Mouse (Mus musculus): ENCODE measurements around the gene Zbtb43.

GRCm38 (mm10) chr2:33515431-33515830, 47.1 kb upstream of the Zbtb43 start:
- TF ChIP-seq POLR2A (IDR thresholded peaks at IDR 0.05; ENCODE audit: low read depth, low read length) (no peak), CTCF (conservative IDR thresholded peaks at IDR 0.05; ENCODE audit: insufficient read depth, insufficient read length, low read depth, low read length) (no peak)

All from kidney, adult 2 months (tissue).